Mouse (Mus musculus): ENCODE measurements around the gene Ythdf2. TPM values are rescaled to one million over a fixed set of nuclear protein-coding genes. Genes with fewer than 3 reads are reported as not detected.

Gene Ythdf2
- total and polyA plus RNA-seq, 3 experiments: 9.7 to 27.5 (median 26.8) TPM

DNA sequence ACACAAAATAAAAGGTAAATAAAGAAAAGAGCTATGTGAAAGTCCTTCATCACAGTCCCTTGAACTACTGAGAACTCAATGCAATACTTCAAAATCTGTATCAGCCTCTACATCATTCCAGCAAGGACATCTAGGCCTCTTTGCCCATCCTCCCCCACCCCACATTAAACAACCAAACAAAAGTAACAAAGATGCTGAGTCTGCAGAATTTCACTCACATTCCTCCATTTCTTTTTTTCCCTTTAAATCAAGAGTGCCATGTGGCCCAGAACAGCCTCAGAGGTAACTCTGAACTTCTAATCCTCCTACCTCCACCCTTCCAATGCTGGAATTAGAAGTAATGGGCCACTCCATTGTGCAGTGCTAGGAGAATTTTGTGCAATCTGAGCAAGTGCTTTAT is 13.3 kb downstream of the Ythdf2 start:
- Histone ChIP-seq H3K4me1 (ENCODE audit: control insufficient read depth, insufficient read depth, low read length) (peaks cover 8% of the 10 kb centered on the region), H3K27me3 (ENCODE audit: control insufficient read depth, insufficient read depth, low read length) (no peaks in the 10 kb centered on the region), H3K36me3 (ENCODE audit: control insufficient read depth, insufficient read depth, low read length) (peaks cover 46% of the 10 kb centered on the region), H3K79me2 (replicated peaks; ENCODE audit: control insufficient read depth, insufficient read depth, low read length) (peaks cover 13% of the 10 kb centered on the region), H3K4me3 (no peak overlapping the region), H3K9ac (ENCODE audit: low read depth, low read length) (no peak overlapping the region), H3K27ac (no peak overlapping the region)
- TF ChIP-seq CTCF (IDR thresholded peaks at IDR 0.05): no peak
- no peak for TF ChIP-seq POLR2A (IDR thresholded peaks at IDR 0.05; ENCODE audit: insufficient read depth, low read depth, low read length)
- intact Hi-C loops (cut with DNase I): no loop called here
- no peak for DNase-seq

DNA sequence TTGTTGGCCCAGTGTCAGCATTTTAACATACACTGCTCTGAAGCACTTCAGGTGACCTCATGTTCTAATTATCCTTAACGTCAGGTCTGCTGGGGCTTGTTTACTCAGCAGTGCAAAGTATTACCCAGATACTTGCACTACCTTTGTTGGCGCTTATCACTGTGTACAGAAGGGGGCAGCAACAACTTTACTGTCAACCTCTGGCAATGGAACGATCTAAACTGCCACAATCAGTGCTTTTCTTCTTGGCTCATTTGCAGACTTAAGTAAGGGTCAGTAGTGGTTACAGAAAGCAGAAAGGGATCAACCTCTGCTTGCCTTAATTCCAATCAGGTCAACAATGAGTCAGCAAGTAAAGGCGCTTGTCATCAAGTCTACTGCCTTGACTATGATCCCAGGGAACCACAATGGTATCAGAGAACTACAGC is 13.8 kb downstream of the Ythdf2 start:
- H3K4me1 ChIP-seq (ENCODE audit: control insufficient read depth, insufficient read depth, low read length): peaks cover 8% of the 10 kb centered on the region
- DNase-seq: peak in 1 of 2 experiments; percentile 26
- intact Hi-C loops (cut with DNase I): no loop called here
- TF ChIP-seq POLR2A (IDR thresholded peaks at IDR 0.05; ENCODE audit: insufficient read depth, low read depth, low read length) (no peak), CTCF (IDR thresholded peaks at IDR 0.05) (peak; percentile 63), EP300 (IDR thresholded peaks at IDR 0.05; ENCODE audit: insufficient read depth, low read depth, low read length) (no peak)
- H3K27me3 ChIP-seq (ENCODE audit: control insufficient read depth, insufficient read depth, low read length): no peaks in the 10 kb centered on the region
- no peak overlapping the region for H3K9ac ChIP-seq (ENCODE audit: low read depth, low read length)
- H3K4me3 ChIP-seq: no peak overlapping the region
- peaks cover 41% of the 10 kb centered on the region for H3K36me3 ChIP-seq (ENCODE audit: control insufficient read depth, insufficient read depth, low read length)
- H3K27ac ChIP-seq: no peak overlapping the region; the same call in 1 of the 2 replicates
- H3K79me2 ChIP-seq (replicated peaks; ENCODE audit: control insufficient read depth, insufficient read depth, low read length): peaks cover 13% of the 10 kb centered on the region
- 32% methylated on average over 4 of the region's 4 CpGs for WGBS

DNA sequence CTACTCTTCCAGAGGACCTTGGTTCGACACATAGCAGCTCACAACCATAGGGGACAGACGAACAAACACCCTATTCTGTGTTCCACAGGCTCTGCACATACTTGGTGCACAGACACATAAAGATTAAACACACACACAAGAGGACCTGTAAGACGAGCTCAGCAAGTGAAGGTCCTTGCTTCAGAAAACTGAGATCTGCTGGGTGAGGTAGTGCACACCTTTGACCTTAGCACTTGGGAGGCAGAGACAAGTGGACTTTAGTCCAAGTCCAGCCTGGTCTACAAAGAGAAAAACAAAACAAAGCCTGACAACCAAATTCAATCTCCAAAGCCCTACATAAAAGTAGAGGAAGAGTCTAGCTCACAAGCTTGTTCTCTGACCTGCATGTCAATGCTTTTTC is 17.1 kb downstream of the Ythdf2 start:
- Histone ChIP-seq H3K27me3 (ENCODE audit: control insufficient read depth, insufficient read depth, low read length) (no peaks in the 10 kb centered on the region), H3K9ac (ENCODE audit: low read depth, low read length) (no peak overlapping the region), H3K4me1 (ENCODE audit: control insufficient read depth, insufficient read depth, low read length) (peaks cover 8% of the 10 kb centered on the region), H3K4me3 (no peak overlapping the region), H3K79me2 (replicated peaks; ENCODE audit: control insufficient read depth, insufficient read depth, low read length) (peaks cover 9% of the 10 kb centered on the region), H3K36me3 (ENCODE audit: control insufficient read depth, insufficient read depth, low read length) (peaks cover 24% of the 10 kb centered on the region), H3K27ac (no peak overlapping the region)
- WGBS: 82% methylated on average over 3 of the region's 3 CpGs
- no peak for DNase-seq
- TF ChIP-seq POLR2A (IDR thresholded peaks at IDR 0.05; ENCODE audit: insufficient read depth, low read depth, low read length): no peak
- TF ChIP-seq EP300 (IDR thresholded peaks at IDR 0.05; ENCODE audit: insufficient read depth, low read depth, low read length): no peak
- no peak for TF ChIP-seq CTCF (IDR thresholded peaks at IDR 0.05)
- intact Hi-C loops (cut with DNase I): no loop called here

DNA sequence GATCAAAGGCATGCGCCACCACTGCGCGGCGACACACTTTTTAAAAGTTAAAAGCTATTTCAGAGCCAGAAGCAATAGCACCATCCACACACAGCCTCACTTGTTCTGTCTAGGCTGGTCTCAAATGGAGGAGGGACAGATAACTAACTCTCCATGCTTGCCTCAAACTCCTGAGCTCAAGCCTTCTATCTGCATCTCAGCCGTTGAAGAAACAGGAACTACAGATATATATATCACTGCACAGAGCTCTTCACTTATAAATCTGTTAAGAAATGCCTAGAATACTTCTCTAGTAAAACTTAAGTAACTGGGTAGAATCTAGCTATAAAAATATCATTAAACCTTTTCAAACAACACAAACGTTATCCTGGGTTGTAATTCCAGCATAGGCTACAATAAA is 17.7 kb downstream of the Ythdf2 start:
- Histone ChIP-seq H3K27me3 (ENCODE audit: control insufficient read depth, insufficient read depth, low read length) (no peaks in the 10 kb centered on the region), H3K79me2 (replicated peaks; ENCODE audit: control insufficient read depth, insufficient read depth, low read length) (peaks cover 9% of the 10 kb centered on the region), H3K4me3 (no peak overlapping the region), H3K9ac (ENCODE audit: low read depth, low read length) (no peak overlapping the region), H3K27ac (no peak overlapping the region), H3K4me1 (ENCODE audit: control insufficient read depth, insufficient read depth, low read length) (peaks cover 8% of the 10 kb centered on the region), H3K36me3 (ENCODE audit: control insufficient read depth, insufficient read depth, low read length) (peaks cover 18% of the 10 kb centered on the region)
- TF ChIP-seq POLR2A (IDR thresholded peaks at IDR 0.05; ENCODE audit: insufficient read depth, low read depth, low read length) (no peak), EP300 (IDR thresholded peaks at IDR 0.05; ENCODE audit: insufficient read depth, low read depth, low read length) (no peak), CTCF (IDR thresholded peaks at IDR 0.05) (no peak)
- intact Hi-C loops (cut with DNase I): no loop called here
- no peak for DNase-seq
- 78% methylated on average over 6 of the region's 6 CpGs for WGBS

DNA sequence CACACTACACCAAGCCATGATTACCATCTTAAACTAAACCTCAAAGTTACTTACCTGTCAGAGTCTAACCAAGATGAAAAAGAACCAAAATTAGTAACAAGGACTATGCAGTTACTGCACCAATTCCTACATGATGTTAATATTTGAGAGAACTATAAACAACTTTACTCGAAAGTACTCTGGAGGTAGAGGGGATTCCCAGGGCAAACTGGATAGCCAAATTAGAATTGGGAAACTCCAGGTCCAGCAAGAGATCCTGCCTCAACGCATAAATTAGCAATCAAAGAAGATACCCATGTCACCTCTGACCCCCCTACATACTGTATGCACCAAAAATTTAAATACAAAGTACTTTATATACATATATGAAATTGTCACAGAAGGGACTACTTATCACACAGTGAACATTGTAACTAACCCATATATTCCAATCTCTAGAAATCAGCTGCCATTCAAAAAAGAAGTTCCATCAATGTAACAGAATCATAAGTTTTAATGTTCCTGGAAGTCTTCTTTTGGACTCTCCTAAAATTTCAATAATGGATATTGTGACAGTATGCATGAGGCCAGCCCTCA is 24.2 kb downstream of the Ythdf2 start:
- Histone ChIP-seq H3K27ac (no peak overlapping the region), H3K4me1 (ENCODE audit: control insufficient read depth, insufficient read depth, low read length) (no peaks in the 10 kb centered on the region), H3K79me2 (replicated peaks; ENCODE audit: control insufficient read depth, insufficient read depth, low read length) (0 out of 2 replicates have a peak, but pooled peaks cover 2% of the 10 kb centered on the region), H3K27me3 (ENCODE audit: control insufficient read depth, insufficient read depth, low read length) (no peaks in the 10 kb centered on the region), H3K36me3 (ENCODE audit: control insufficient read depth, insufficient read depth, low read length) (no peaks in the 10 kb centered on the region; the same call in 1 of the 2 replicates), H3K4me3 (no peak overlapping the region), H3K9ac (ENCODE audit: low read depth, low read length) (no peak overlapping the region)
- WGBS: 82% methylated on average over 2 of the region's 2 CpGs
- intact Hi-C loops (cut with DNase I): loop anchor here (10.0 kb wide), 1 partner anchor 213 kb away; no protein-coding TSS in a partner anchor
- DNase-seq: no peak
- TF ChIP-seq EP300 (IDR thresholded peaks at IDR 0.05; ENCODE audit: insufficient read depth, low read depth, low read length): no peak

DNA sequence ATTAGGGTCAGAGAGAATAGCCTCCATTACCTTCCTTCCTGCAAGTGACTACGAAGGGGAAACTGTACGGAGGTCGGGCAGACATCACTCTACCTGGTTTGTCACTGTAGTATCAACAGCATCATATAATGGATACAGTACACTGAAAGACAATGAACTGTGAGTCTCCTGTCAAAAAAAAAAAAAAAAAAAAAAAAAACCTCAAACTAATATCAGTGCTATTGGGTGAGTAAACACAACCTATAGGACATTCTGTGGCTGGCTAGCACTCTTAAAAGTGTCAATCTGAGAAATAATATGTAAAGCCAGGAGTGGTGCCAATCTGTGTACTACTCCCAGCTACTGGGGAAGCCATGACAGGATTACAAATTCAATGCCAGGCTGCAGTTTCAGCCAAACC is 28.9 kb downstream of the Ythdf2 start:
- H3K27ac ChIP-seq: no peak overlapping the region

More for the DNA sequence above, 28.9 kb downstream of the Ythdf2 start:
- intact Hi-C loops (cut with DNase I): loop anchor here (5.0 to 10.0 kb wide), 2 partner anchors 164 to 208 kb away; no protein-coding TSS in a partner anchor
- H3K36me3 ChIP-seq (ENCODE audit: control insufficient read depth, insufficient read depth, low read length): no peaks in the 10 kb centered on the region
- DNase-seq: no peak
- no peak for TF ChIP-seq EP300 (IDR thresholded peaks at IDR 0.05; ENCODE audit: insufficient read depth, low read depth, low read length)
- TF ChIP-seq POLR2A (IDR thresholded peaks at IDR 0.05; ENCODE audit: insufficient read depth, low read depth, low read length): no peak
- TF ChIP-seq CTCF (IDR thresholded peaks at IDR 0.05): no peak
- no peaks in the 10 kb centered on the region for H3K79me2 ChIP-seq (replicated peaks; ENCODE audit: control insufficient read depth, insufficient read depth, low read length)
- no peak overlapping the region for H3K9ac ChIP-seq (ENCODE audit: low read depth, low read length)
- no peaks in the 10 kb centered on the region; the same call in 1 of the 2 replicates for H3K4me1 ChIP-seq (ENCODE audit: control insufficient read depth, insufficient read depth, low read length)
- no peak overlapping the region for H3K4me3 ChIP-seq
- no peaks in the 10 kb centered on the region for H3K27me3 ChIP-seq (ENCODE audit: control insufficient read depth, insufficient read depth, low read length)
- 88% methylated on average over 3 of the region's 3 CpGs for WGBS

Measured in heart, adult 2 months (tissue).